Mouse (Mus musculus) midbrain, embryonic 15.5 days (tissue): ENCODE measurements at regions not wholly inside any gene's neighbourhood (a gene's known extent, or its start where the extent isn't known, plus 50 kb on each side); places are given as distances from the start of the nearest gene placed in this dataset.

ENCODE experiments used
- ATAC-seq: fragments of 200-750 bp; cut with Nextera tagmentation; replicated peaks from 2 replicates; pipeline ENCODE4 v1.8.0; 2017; ENCODE audit warnings: moderate TSS enrichment
- H3K27ac ChIP-seq: fragments of 300-500 bp; sonication (generic); 2 replicates; pipeline ENCODE4 v1.5.1; 2015; ENCODE audit warnings: mild to moderate bottlenecking, inconsistent platforms
- H3K27me3 ChIP-seq: fragments of 300-500 bp; sonication (generic); replicated peaks from 2 replicates; pipeline ENCODE4 v1.6.1; 2015; ENCODE audit warnings: inconsistent platforms
- H3K36me3 ChIP-seq: fragments of 300-500 bp; sonication (generic); replicated peaks from 2 replicates; pipeline ENCODE4 v1.6.1; 2015; ENCODE audit warnings: inconsistent platforms
- H3K4me1 ChIP-seq: fragments of 300-500 bp; sonication (generic); 2 replicates; pipeline ENCODE4 v1.6.1; 2015; ENCODE audit warnings: inconsistent platforms
- H3K4me2 ChIP-seq: fragments of 300-500 bp; sonication (generic); 2 replicates; pipeline ENCODE4 v1.6.1; 2015; ENCODE audit warnings: inconsistent platforms, mild to moderate bottlenecking, moderate library complexity
- H3K4me3 ChIP-seq: fragments of 300-500 bp; sonication (generic); 2 replicates; pipeline ENCODE4 v1.5.1; 2015; ENCODE audit warnings: mild to moderate bottlenecking, inconsistent platforms
- H3K9ac ChIP-seq: fragments of 300-500 bp; sonication (generic); 2 replicates; pipeline ENCODE4 v1.6.1; 2015; ENCODE audit warnings: mild to moderate bottlenecking, inconsistent platforms
- H3K9me3 ChIP-seq: fragments of 300-500 bp; sonication (generic); 2 replicates; pipeline ENCODE4 v1.6.1; 2016; ENCODE audit warnings: inconsistent platforms
- WGBS: fragments of 180-500 bp; shearing (Covaris S2); methylation state at CpG from one replicate; pipeline ENCODE4 v1.1.7; 2015; ENCODE audit warnings: mixed read lengths; 5-methylcytosine and 5-hydroxymethylcytosine counted together

DNA sequence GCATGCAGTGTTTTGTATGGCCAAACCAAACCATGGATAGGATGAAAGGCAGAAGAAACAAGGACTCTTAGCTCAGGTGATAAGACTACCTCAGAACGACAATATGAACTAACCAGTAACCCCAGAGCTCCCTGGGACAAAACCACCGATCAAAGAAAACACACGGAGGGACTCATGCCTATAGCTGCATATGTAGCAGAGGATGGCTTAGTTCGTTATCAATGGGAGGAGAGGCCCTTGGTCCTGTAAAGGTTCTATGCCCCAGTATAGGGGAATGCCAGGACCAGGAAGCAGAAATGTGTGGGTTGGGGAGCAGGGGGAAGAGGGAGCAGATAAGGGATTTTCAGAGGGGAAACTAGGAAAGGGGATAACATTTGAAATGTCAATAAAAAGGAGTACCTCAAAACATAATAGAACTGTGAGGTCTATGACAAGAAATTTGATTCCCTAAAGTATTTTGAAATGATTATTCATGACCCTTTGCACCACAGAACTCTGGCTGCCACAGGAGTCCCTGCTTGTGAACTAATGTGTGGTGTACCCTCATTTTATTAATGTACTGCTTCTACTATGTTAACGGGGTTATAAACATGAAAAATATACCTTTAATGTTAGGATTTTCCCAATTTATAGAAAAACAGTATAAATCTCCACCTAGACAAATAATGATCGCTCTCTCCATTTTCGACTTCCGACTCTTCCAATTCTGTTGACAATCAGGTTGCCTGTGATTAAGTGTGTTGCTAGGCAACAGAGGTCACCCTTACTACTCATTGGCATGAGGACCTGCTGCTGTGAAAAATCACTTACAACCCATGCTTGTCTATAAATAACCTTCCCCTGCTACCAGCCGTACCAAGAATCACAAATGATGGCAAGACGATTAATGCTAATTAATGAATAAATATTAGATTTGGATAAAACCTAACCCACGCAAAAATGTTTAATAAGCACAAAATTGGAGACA is 833.0 kb downstream of the Rfpl4b start:
- H3K4me2 ChIP-seq, result peak overlapping the region; percentile 27

DNA sequence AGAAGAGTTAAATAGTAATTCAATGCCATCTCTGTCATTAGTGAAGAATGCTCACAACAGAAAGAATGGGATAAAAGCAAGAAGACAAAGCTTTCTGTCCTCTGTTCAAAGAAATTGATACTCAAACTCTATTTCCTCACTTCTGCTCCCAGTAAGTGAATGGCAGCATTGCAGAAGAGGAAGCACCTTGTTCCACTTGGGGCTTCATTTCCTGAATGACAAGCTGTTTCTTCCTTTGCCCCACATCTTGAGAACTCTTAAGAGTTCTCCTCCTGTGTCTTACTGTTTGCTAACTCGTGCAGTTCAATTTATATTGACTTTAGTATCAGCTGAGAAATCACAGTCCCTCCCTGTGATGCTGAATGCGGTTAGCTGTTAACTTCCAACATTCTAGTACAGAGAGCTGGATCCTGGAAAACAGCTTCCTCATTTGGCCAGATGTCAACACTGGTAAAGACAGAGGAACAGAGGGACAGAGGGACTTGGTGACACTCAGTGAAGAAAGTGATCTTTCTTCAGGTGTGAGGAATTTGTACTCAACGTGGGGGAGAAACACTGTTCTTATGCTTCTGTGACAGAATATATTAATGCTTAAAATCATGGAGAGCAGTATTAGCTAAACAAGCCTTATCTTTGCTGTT is 840.3 kb upstream of the Marcks start:
- no peak for ATAC-seq
- Histone ChIP-seq H3K27ac (no peak overlapping the region), H3K9me3 (no peaks in the 10 kb centered on the region), H3K4me1 (no peaks in the 10 kb centered on the region), H3K4me3 (no peak overlapping the region), H3K27me3 (no peaks in the 10 kb centered on the region), H3K4me2 (no peak overlapping the region), H3K36me3 (no peaks in the 10 kb centered on the region), H3K9ac (no peak overlapping the region)
- 66% methylated on average over 3 of the region's 3 CpGs for WGBS

More for the DNA sequence above, 833.0 kb downstream of the Rfpl4b start:
- H3K9me3 ChIP-seq, result no peaks in the 10 kb centered on the region
- 43% methylated on average over 11 of the region's 11 CpGs for WGBS
- H3K27me3 ChIP-seq, result no peaks in the 10 kb centered on the region
- no peak overlapping the region for H3K4me3 ChIP-seq
- ATAC-seq, result peak; percentile 94
- peak overlapping the region; percentile 53; the same call in 1 of the 2 replicates for H3K27ac ChIP-seq
- H3K4me1 ChIP-seq, result peaks cover 12% of the 10 kb centered on the region
- no peak overlapping the region for H3K9ac ChIP-seq
- H3K36me3 ChIP-seq, result no peaks in the 10 kb centered on the region

DNA sequence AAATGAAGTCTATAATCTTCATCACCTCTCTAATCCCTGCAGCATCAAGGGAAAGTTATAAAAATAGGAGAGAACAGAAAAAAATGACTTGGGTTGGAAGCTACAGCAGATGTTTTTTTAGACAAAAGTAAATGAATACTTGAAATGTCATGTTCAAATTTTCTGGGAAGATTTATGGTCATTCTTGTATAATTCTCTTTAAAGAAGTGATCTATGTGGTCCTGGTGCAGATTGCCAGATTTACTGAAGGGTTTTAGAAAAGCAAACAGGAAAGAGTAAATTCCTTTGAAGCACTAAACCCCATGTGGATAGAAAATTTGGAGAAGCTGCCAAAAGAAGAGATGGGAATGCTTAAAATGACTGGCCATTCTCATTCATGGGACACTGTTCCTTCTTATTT is 821.3 kb upstream of the Marcks start:
- no peak for ATAC-seq
- H3K27ac ChIP-seq, result no peak overlapping the region
- H3K9me3 ChIP-seq, result no peaks in the 10 kb centered on the region
- H3K36me3 ChIP-seq, result no peaks in the 10 kb centered on the region
- no peak overlapping the region for H3K4me2 ChIP-seq
- no peak overlapping the region for H3K4me3 ChIP-seq
- no peaks in the 10 kb centered on the region for H3K27me3 ChIP-seq
- no peaks in the 10 kb centered on the region for H3K4me1 ChIP-seq
- H3K9ac ChIP-seq, result no peak overlapping the region

DNA sequence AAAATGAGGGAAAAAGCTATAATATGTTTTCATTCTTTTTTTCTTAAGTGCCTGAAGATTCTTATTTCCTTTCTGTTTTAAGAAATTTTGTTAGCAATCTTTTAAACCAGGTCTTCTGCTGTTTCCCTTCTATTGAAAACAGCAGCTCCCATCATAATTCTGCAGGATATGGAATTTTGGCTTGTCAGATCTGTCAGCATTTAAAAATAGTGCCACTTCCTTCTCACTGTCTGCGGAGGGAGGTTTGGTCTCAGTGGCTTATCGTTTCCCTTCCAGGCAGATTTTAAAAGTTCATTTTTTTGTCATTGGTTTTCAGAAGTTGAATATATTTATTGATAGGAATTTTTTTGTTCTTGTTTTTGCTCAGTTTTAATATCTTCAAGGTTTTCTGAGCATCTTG is 776.1 kb upstream of the Marcks start:
- H3K9ac ChIP-seq, result no peak overlapping the region
- H3K27me3 ChIP-seq, result no peaks in the 10 kb centered on the region
- no peaks in the 10 kb centered on the region for H3K9me3 ChIP-seq
- no peaks in the 10 kb centered on the region for H3K36me3 ChIP-seq
- no peak for ATAC-seq
- no peak overlapping the region for H3K4me3 ChIP-seq
- 83% methylated on average over 2 of the region's 2 CpGs for WGBS
- no peaks in the 10 kb centered on the region for H3K4me1 ChIP-seq
- no peak overlapping the region for H3K4me2 ChIP-seq
- no peak overlapping the region for H3K27ac ChIP-seq

- H3K9ac ChIP-seq, result no peak overlapping the region
- H3K36me3 ChIP-seq, result no peaks in the 10 kb centered on the region
- no peaks in the 10 kb centered on the region for H3K4me1 ChIP-seq
- H3K27ac ChIP-seq, result no peak overlapping the region
- no peaks in the 10 kb centered on the region for H3K9me3 ChIP-seq
- no peak overlapping the region for H3K4me2 ChIP-seq
- no peak overlapping the region for H3K4me3 ChIP-seq
- no peaks in the 10 kb centered on the region for H3K27me3 ChIP-seq
- ATAC-seq, result no peak
Observed at GRCm38 (mm10) chr10:37911669-37912068, 772.9 kb upstream of the Marcks start.

- Histone ChIP-seq H3K9ac (no peak overlapping the region), H3K4me1 (no peaks in the 10 kb centered on the region), H3K4me3 (no peak overlapping the region), H3K36me3 (no peaks in the 10 kb centered on the region), H3K9me3 (no peaks in the 10 kb centered on the region), H3K27ac (no peak overlapping the region), H3K4me2 (no peak overlapping the region), H3K27me3 (no peaks in the 10 kb centered on the region)
- no peak for ATAC-seq
- WGBS, result 80% methylated on average over 2 of the region's 2 CpGs
Observed at GRCm38 (mm10) chr10:37908276-37908675, 769.6 kb upstream of the Marcks start.

DNA sequence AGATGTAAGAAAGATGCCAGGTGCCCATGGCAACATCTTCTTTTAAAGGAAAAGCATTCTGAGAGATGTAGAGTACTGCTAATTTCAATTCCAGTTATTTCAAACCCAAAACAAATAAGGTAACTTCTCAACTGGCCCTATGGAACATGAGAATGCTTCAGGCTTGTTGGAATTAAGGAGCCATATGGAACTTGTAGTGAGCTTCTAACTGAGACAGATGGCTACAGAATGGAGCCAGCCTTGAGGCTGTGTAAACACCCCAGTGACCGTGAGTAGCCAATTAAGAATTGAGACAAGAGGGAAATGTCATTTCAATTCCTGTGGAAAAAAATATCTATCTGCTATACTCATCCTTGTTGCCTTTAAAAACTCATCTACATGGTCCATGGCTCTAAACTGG is 769.0 kb upstream of the Marcks start:
- Histone ChIP-seq H3K4me2 (no peak overlapping the region), H3K27ac (no peak overlapping the region), H3K4me3 (no peak overlapping the region), H3K36me3 (no peaks in the 10 kb centered on the region), H3K9me3 (no peaks in the 10 kb centered on the region), H3K27me3 (no peaks in the 10 kb centered on the region), H3K9ac (no peak overlapping the region), H3K4me1 (no peaks in the 10 kb centered on the region)
- ATAC-seq, result no peak
- 52% methylated on average over 1 of the region's 1 CpGs for WGBS

- no peaks in the 10 kb centered on the region for H3K27me3 ChIP-seq
- no peak overlapping the region for H3K4me2 ChIP-seq
- no peak overlapping the region for H3K9ac ChIP-seq
- H3K4me1 ChIP-seq, result no peaks in the 10 kb centered on the region
- H3K9me3 ChIP-seq, result no peaks in the 10 kb centered on the region
- no peak overlapping the region for H3K27ac ChIP-seq
- WGBS, result 85% methylated on average over 1 of the region's 1 CpGs
- no peak for ATAC-seq
- H3K4me3 ChIP-seq, result no peak overlapping the region
- no peaks in the 10 kb centered on the region for H3K36me3 ChIP-seq
Observed at GRCm38 (mm10) chr10:37887961-37888360, 749.2 kb upstream of the Marcks start.

DNA sequence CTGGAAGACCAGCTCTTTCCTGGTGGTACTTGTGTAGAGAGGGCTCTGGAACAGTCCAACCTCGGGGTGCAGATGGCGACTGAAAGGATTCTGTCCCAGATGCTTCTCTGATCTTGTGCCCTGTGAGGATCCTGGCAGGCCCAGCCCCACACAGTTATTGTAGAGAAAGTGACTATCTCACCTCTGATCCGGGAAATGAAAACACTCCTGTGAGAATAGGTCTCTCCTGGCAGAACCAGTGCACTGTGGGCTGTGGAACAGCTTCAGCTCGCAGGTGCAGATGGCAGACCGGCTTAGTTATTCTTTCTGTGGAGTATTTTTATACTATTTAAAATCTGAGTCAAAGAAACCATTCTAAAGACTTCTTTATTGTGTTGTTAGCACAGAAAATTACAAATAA is 742.1 kb upstream of the Marcks start:
- ATAC-seq, result no peak

GRCm38 (mm10) chr10:37873925-37874324 is 735.2 kb upstream of the Marcks start:
- WGBS, result 89% methylated on average over 2 of the region's 2 CpGs
- no peak for ATAC-seq

More for the DNA sequence above, 742.1 kb upstream of the Marcks start:
- WGBS, result 85% methylated on average over 5 of the region's 5 CpGs
- Histone ChIP-seq H3K4me3 (no peak overlapping the region), H3K4me1 (no peaks in the 10 kb centered on the region), H3K27me3 (no peaks in the 10 kb centered on the region), H3K9ac (no peak overlapping the region), H3K27ac (no peak overlapping the region), H3K4me2 (no peak overlapping the region), H3K36me3 (no peaks in the 10 kb centered on the region), H3K9me3 (no peaks in the 10 kb centered on the region)

DNA sequence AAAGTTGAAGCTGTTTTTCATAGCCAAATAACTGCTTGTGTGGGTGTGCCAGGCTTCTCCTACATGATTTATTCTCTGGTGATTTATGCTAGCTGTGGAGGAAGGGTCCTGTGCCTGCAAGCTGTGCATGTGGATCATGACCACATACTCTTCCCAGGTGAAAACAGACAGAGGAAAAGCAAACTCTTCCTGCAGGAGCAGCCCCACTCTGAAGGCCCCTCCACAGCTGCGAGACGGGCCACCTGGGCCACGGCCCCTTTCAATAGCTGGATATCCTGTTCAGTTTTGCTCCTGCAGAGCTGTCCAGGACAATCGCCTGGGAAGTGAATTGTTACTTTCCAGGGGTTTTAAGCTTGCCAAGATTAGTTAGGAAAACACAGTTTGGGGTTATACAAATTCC is 722.3 kb upstream of the Marcks start:
- H3K4me3 ChIP-seq, result no peak overlapping the region
- H3K36me3 ChIP-seq, result no peaks in the 10 kb centered on the region
- WGBS, result 67% methylated on average over 4 of the region's 4 CpGs
- ATAC-seq, result no peak
- H3K9me3 ChIP-seq, result no peaks in the 10 kb centered on the region
- H3K27me3 ChIP-seq, result no peaks in the 10 kb centered on the region
- no peak overlapping the region for H3K4me2 ChIP-seq
- H3K4me1 ChIP-seq, result no peaks in the 10 kb centered on the region
- H3K27ac ChIP-seq, result no peak overlapping the region
- H3K9ac ChIP-seq, result no peak overlapping the region

More at GRCm38 (mm10) chr10:37873925-37874324, 735.2 kb upstream of the Marcks start:
- Histone ChIP-seq H3K4me2 (no peak overlapping the region), H3K4me3 (no peak overlapping the region), H3K9me3 (no peaks in the 10 kb centered on the region), H3K36me3 (no peaks in the 10 kb centered on the region), H3K27ac (no peak overlapping the region), H3K4me1 (no peaks in the 10 kb centered on the region), H3K9ac (no peak overlapping the region), H3K27me3 (no peaks in the 10 kb centered on the region)

- Histone ChIP-seq H3K27ac (no peak overlapping the region), H3K4me3 (no peak overlapping the region), H3K27me3 (no peaks in the 10 kb centered on the region), H3K36me3 (no peaks in the 10 kb centered on the region), H3K9me3 (no peaks in the 10 kb centered on the region), H3K9ac (no peak overlapping the region), H3K4me1 (no peaks in the 10 kb centered on the region), H3K4me2 (no peak overlapping the region)
- 29% methylated on average over 1 of the region's 1 CpGs for WGBS
- peak; percentile 58; the same call in 1 of the 2 replicates for ATAC-seq
Observed at GRCm38 (mm10) chr10:37849291-37849846, 710.6 kb upstream of the Marcks start.
